Mouse (Mus musculus) neutrophil, adult 5-6 weeks (primary cell): ENCODE data around the gene Cbx7. TPM values are rescaled to one million over a fixed set of nuclear protein-coding genes. Genes with fewer than 3 reads are reported as not detected.
"Not testable (repeated sequence)": the region's sequence is repeated elsewhere in the genome, so short reads cannot be mapped to it uniquely, and the experiment has no call there.

Experiments used
- ATAC-seq: fragments of 151-379, 151-347 bp; 2 replicates; pipeline ENCODE4 v1.8.0; 2017; ENCODE audit warnings: mild to moderate bottlenecking, moderate TSS enrichment; ENCODE audit not compliant: insufficient number of reproducible peaks, poor library complexity, low FRiP score, severe bottlenecking; ENCODE audit errors: extremely low read depth
- total RNA-seq: library from RNA; stranded (forward); fragments of 200-1000 nt; gene quantifications from 2 replicates; pipeline ENCODE4 v1.2.3, GENCODE M21; 2017

Cbx7 gene
- total RNA-seq, 1 experiment from 2014 or later, result 109 TPM

DNA sequence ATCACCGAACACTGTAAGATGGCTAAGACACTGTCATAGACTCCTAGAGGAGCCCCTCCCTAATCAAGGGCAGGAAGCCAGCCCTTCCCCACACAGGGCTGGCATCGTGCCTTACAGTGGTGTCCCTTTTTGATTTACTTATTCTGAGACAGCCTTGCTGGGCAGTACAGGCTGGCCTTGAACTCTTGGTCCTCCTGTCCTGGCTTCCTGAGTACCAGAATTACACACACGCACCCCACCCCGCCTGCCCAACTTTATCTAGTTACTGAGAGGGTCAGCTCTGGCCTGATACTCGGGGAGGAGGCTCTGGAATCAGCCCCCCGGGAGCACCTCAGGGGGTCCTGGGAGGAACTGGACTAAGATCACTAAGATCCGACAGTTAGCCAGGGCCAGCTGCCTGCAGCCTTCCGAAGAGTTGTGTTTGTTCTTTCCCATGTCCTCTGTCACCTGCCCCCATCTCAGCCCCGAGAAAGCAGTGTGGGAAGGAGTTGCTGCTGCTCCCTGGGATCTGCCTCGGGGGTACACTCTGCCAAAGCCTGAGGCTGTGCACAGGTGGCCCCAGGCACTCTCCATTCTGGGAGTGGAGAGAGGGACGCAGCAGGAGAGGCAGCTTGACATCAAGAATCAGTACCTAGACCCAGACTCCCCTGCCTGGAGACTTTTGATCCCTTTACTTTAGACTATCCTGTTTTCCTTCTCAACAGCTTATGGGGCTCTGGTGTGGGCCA, 18.3 kb downstream of the Cbx7 start:
- ATAC-seq, result no peak

GRCm38 (mm10) chr15:79951730-79952503, 19.0 kb downstream of the Cbx7 start:
- ATAC-seq, result no peak

DNA sequence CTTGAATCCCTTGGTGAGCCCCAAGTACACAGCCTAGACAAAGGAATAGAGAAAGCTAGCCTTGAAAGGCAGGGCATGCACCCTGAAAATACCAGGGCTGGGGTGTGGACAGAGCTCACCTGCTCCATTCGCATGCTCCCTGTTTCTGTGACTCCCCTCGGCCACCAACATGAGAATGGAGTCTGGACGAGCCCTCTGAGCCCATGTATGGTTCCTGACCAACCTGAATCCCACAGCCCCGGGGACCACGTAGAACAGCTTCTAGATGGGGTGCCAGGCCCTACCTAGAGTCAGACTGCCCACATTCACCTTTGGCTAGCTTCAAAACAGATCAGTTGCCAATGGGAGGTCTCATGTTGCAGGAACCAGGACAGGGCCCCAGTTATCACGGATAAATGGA, 19.7 kb downstream of the Cbx7 start:
- ATAC-seq, result no peak

DNA sequence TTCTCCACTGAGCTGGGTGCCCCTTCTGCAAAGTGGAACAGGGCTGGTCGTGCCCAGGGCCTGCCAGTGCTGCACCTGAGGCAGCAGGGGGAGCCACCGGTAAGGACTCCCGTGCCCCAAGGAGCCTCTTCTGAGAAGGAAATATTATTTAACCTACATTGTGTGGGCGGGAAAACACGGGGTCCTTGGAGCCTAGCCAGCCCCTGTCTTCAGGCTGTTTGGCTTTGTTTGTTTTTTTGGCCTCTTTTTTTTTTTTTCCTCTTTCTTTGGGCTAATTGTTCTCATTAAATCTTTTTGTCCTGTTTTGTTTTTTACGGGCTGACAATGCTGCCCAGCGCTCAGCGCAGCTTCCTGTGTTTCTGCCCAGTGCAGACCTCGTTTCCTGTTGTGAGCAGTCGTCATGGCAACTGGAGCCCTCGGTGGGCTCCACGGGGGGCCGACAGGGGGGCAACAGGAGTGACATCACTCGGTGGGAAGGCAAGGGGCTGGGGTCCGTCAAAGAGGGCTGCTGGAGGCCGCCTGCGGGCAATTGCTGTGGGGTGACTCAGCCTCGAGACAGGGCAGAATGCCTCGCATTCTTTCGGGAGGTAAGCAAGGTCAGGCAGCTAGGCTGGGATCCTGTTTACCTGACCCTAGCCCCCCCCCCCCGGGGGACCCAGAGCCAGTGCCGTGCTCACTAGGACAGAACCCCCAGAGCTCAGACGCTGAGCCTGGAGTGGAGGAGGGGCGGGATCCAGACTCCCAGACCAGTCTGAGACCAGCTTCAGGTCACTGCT, 20.5 kb downstream of the Cbx7 start:
- peak; percentile 64 for ATAC-seq

DNA sequence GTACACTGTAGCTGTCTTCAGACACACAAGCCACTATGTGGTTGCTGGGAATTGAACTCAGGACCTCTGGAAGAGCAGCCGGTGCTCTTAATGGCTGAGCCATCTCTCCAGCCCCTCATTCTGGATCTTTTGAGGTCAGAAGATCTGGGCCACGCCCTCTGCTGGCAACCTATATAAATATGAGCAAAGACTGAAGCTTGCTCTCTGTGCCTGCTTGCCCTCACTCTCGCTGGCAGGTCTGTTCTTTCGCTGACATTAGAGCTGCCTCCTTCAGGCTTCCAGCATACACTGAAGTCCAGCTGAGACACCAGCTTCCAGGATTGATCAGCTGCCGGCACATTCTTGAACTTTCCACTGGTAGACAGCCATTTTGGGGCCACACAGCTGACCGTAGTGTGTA, 23.2 kb downstream of the Cbx7 start:
- no peak for ATAC-seq

- no peak for ATAC-seq
Measured at GRCm38 (mm10) chr15:79946790-79947189, 24.1 kb downstream of the Cbx7 start.

DNA sequence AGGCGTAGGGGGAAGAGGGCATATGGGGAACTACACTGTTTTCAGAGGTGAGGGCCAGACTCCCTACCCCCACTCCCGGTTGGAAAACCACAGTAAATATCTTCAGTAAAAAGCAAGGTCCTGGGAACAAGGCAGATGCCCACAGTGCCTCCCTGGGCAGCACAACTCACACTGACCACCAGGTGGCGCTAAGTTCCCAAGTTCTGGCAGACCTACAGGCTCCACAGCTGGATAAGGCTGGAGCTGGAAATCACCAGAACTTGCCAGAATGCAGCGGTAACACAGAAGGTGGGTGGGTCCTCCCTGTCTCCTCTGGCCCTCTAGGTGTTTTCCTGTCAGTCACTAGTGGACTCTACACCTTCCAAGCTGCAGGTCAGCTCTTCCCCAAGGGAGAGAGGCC, 24.9 kb downstream of the Cbx7 start:
- ATAC-seq, result peak; percentile 50; the same call in 1 of the 2 replicates

GRCm38 (mm10) chr15:79944948-79945347, 26.0 kb downstream of the Cbx7 start:
- no peak for ATAC-seq

DNA sequence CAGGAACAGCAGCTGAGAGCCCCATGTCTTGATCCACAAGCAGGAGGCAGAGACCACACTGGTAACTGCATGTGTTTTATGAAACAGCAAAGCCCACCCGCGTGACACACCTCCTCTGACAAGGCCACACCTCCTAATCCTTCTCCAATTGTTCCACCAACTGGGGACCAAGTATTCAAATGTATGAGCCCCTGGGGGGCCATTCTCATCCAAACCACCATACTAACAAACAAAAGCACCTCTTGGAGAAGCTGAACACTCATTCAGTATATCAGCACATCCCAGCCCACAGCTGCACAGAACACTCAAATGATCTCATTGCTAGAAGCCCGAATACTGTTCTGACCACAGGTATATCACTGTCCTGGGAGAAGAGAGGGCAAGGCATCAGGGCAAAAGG, 27.3 kb downstream of the Cbx7 start:
- ATAC-seq, result no peak

DNA sequence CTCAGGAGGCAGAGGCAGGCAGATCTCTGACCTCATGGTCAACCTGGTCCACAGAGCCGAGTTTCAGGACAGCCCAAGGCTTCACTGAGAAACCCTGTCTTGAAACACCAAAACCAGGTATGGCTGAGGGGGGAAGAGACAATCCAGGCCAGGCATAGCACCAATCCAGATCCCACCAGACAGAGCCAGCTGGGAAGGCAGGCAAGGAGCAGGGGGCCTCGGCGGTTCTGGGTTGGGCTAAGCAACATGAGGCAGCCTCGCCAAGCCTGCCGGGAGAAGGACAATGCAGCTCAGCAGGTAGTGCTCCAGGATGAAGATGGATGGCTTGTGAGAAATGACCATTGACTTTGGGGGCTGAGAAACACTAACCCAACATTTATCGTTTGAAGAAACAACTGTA, 28.4 kb downstream of the Cbx7 start:
- no peak for ATAC-seq

GRCm38 (mm10) chr15:79940932-79941331, 30.0 kb downstream of the Cbx7 start:
- peak; percentile 64 for ATAC-seq

- no peak for ATAC-seq
Measured at GRCm38 (mm10) chr15:79939913-79940312, 31.0 kb downstream of the Cbx7 start.

GRCm38 (mm10) chr15:79939501-79939900, 31.4 kb downstream of the Cbx7 start:
- ATAC-seq, result not testable (repeated sequence)

DNA sequence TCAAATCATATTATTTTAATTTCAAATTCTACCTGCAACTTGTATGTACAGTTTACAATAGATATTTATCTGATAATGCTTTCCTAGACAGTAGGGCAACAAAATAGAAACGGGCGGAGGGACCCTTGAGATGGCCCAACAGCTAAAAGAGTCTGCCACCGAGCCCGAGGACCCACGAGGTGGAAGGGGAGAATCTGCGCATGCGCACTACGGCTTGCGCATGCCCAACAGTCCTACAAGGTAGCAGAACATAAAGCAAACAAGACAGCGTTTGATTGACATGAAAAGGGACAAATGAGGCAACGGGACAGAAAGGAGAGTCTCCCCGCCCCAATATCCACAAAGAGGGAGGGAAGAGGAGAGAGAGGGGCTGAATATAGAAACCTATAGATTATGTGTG, 31.9 kb downstream of the Cbx7 start:
- no peak for ATAC-seq

DNA sequence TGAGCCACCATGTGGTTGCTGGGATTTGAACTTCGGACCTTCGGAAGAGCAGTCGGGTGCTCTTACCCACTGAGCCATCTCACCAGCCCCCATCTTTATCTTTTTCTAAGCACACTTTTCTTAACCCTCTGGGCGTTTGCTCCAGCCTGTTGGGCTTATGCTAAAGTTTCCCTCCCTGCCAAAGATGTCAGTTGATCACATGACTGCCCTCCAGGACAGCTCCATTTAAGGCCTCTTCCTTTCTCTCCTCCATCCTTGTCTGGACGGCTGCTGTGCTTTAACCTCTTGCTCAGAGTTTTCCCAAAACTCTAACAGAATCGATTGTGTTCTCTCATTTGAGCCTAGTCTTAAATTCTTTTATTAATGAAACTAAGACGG, 34.6 kb downstream of the Cbx7 start:
- no peak for ATAC-seq

DNA sequence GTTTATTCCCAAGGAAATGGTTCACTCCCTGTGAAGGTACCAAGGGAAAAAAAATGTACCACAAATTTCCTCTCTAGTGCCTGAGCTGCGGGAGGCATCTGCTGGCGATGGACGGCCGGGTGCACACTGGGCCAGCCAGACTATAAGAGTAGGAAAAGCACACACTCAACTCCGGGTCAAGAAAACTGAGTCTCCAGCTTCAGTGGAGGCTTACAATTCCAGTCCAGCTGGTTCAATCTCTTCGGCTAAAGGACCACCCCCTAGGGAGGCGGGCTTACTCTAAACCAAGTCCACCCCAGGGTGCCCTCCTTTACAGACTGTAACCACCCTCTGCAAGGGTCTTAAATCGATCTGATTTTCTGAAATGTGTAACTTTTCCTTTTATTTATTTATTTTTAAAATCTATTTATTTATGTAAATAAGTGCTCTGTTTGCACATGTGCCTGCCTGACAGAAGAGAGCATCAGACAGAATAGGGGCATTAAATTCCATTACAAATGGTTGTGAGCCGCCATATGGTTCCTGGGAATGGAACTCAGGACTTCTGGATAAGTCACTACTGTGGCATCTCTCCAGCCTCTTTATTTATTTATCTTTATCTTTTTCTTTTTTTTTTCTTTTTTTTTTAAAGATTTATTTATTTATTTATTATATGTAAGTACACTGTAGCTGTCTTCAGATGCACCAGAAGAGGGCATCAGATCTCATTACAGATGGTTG, 35.1 kb downstream of the Cbx7 start:
- no peak for ATAC-seq

GRCm38 (mm10) chr15:79934776-79935175, 36.1 kb downstream of the Cbx7 start:
- ATAC-seq, result no peak

DNA sequence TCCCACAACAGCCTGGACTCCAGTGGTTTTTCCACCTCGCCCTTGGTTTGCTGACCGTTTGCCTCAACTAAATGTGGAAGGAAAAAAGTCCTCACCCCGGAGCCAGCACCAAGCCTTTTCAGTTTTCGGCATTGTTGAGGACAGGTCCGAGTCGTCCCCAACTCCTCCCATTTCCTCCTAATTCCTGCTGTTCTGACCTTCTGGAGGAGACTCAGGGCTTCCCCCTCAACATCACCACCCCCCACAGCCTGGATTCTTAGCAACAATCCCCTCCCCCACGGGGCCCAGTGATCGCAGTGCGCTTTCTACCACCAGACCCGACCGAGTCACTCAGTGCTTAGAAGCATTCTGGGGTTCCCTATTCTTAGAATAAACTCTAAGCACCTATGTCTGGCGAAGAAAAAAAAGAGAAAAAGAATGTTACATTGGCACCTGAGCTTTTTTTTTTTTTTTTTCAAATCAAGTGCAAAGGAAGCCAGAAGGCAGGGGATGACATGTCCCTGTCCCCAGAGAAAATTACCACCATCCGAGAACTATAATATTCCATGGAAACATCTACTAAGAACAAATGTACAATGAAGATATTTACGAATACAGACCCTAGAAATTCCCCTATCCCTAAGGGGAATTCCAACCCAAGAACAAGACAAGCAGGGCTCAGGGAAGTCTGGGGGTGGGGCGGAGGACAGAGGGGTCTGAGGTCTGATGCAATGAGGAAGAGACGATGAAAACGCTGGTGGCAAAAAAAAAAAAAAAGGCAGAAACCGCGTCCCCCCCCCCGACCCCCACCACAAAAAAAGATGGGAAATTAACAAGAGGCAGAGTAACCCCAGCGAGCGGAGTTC, 37.0 kb downstream of the Cbx7 start:
- ATAC-seq, result no peak
